Mouse (Mus musculus): ENCODE measurements around the gene Rfc1. TPM values are rescaled to one million over a fixed set of nuclear protein-coding genes. Genes with fewer than 3 reads are reported as not detected.

Gene Rfc1
- 54.3 and 85.4 TPM in 2 replicates for polyA plus RNA-seq (2016; fragmentation: Nextera tagmentation; extraction: Ambion mirVana)

- Histone ChIP-seq H3K27me3 (ENCODE audit: insufficient read depth, poor library complexity, severe bottlenecking) (no peaks in the 10 kb centered on the region), H3K27ac (peak within 1 kb of the TSS; percentile 95), H3K4me1 (replicated peaks) (peaks cover 12% of the 10 kb centered on the region), H3K9me3 (no peaks in the 10 kb centered on the region), H3K36me3 (peaks cover 29% of the 10 kb centered on the region), H3K4me3 (peak within 1 kb of the TSS; percentile 96)
- DNase-seq (ENCODE audit: low spot score), result peak; percentile 90
- under 1% methylated on average over 65 of the region's 65 CpGs for WGBS
These were observed at the start of gene Rfc1 for GRCm38 (mm10) chr5:65335298-65336074. Gene Rfc1, minus strand, starts transcription at chr5:65335670.

GRCm38 (mm10) chr5:65374746-65375145 lies 39.3 kb upstream of the Rfc1 start:
- Histone ChIP-seq H3K4me1 (replicated peaks) (no peaks in the 10 kb centered on the region), H3K27ac (no peak overlapping the region), H3K36me3 (no peaks in the 10 kb centered on the region), H3K27me3 (ENCODE audit: insufficient read depth, poor library complexity, severe bottlenecking) (no peaks in the 10 kb centered on the region), H3K9me3 (no peaks in the 10 kb centered on the region), H3K4me3 (no peak overlapping the region)
- WGBS, result 84% methylated on average over 7 of the region's 7 CpGs
- no peak for DNase-seq (ENCODE audit: low spot score)

GRCm38 (mm10) chr5:65371551-65371950 lies 36.1 kb upstream of the Rfc1 start:
- 94% methylated on average over 7 of the region's 7 CpGs for WGBS
- Histone ChIP-seq H3K27me3 (ENCODE audit: insufficient read depth, poor library complexity, severe bottlenecking) (no peaks in the 10 kb centered on the region), H3K27ac (no peak overlapping the region), H3K4me3 (no peak overlapping the region), H3K4me1 (replicated peaks) (no peaks in the 10 kb centered on the region), H3K36me3 (no peaks in the 10 kb centered on the region), H3K9me3 (no peaks in the 10 kb centered on the region)
- DNase-seq (ENCODE audit: low spot score), result no peak

- WGBS, result 89% methylated on average over 11 of the region's 11 CpGs
These were observed 32.4 kb upstream of the Rfc1 start for GRCm38 (mm10) chr5:65367837-65368236.

GRCm38 (mm10) chr5:65357771-65358170 lies 22.3 kb upstream of the Rfc1 start:
- no peaks in the 10 kb centered on the region for H3K36me3 ChIP-seq
- H3K4me1 ChIP-seq (replicated peaks), result no peaks in the 10 kb centered on the region
- no peak overlapping the region for H3K4me3 ChIP-seq
- H3K27me3 ChIP-seq (ENCODE audit: insufficient read depth, poor library complexity, severe bottlenecking), result no peaks in the 10 kb centered on the region
- DNase-seq (ENCODE audit: low spot score), result no peak
- 86% methylated on average over 3 of the region's 3 CpGs for WGBS
- H3K27ac ChIP-seq, result no peak overlapping the region
- H3K9me3 ChIP-seq, result peaks cover 5% of the 10 kb centered on the region; the same call in 1 of the 2 replicates

More at GRCm38 (mm10) chr5:65367837-65368236, 32.4 kb upstream of the Rfc1 start:
- no peak overlapping the region for H3K27ac ChIP-seq
- DNase-seq (ENCODE audit: low spot score), result no peak
- no peak overlapping the region for H3K4me3 ChIP-seq
- no peaks in the 10 kb centered on the region for H3K27me3 ChIP-seq (ENCODE audit: insufficient read depth, poor library complexity, severe bottlenecking)
- H3K9me3 ChIP-seq, result no peaks in the 10 kb centered on the region
- no peaks in the 10 kb centered on the region for H3K36me3 ChIP-seq
- H3K4me1 ChIP-seq (replicated peaks), result no peaks in the 10 kb centered on the region

- Histone ChIP-seq H3K27ac (no peak overlapping the region), H3K4me3 (no peak overlapping the region), H3K4me1 (replicated peaks) (no peaks in the 10 kb centered on the region), H3K27me3 (ENCODE audit: insufficient read depth, poor library complexity, severe bottlenecking) (no peaks in the 10 kb centered on the region), H3K9me3 (peaks cover 5% of the 10 kb centered on the region; the same call in 1 of the 2 replicates), H3K36me3 (no peaks in the 10 kb centered on the region)
- WGBS, result 82% methylated on average over 6 of the region's 6 CpGs
- DNase-seq (ENCODE audit: low spot score), result no peak
These were observed 21.4 kb upstream of the Rfc1 start for GRCm38 (mm10) chr5:65356851-65357250.

- Histone ChIP-seq H3K4me1 (replicated peaks) (no peaks in the 10 kb centered on the region), H3K27me3 (ENCODE audit: insufficient read depth, poor library complexity, severe bottlenecking) (no peaks in the 10 kb centered on the region), H3K4me3 (no peak overlapping the region), H3K27ac (no peak overlapping the region), H3K9me3 (peaks cover 5% of the 10 kb centered on the region; the same call in 1 of the 2 replicates), H3K36me3 (no peaks in the 10 kb centered on the region)
- no peak for DNase-seq (ENCODE audit: low spot score)
- WGBS, result 80% methylated on average over 5 of the region's 5 CpGs
These were observed 19.5 kb upstream of the Rfc1 start for GRCm38 (mm10) chr5:65354985-65355384.

- no peaks in the 10 kb centered on the region for H3K4me1 ChIP-seq (replicated peaks)
- no peaks in the 10 kb centered on the region for H3K27me3 ChIP-seq (ENCODE audit: insufficient read depth, poor library complexity, severe bottlenecking)
- peaks cover 5% of the 10 kb centered on the region; the same call in 1 of the 2 replicates for H3K9me3 ChIP-seq
- H3K36me3 ChIP-seq, result no peaks in the 10 kb centered on the region
- H3K4me3 ChIP-seq, result no peak overlapping the region
- 85% methylated on average over 3 of the region's 3 CpGs for WGBS
- no peak overlapping the region for H3K27ac ChIP-seq
- DNase-seq (ENCODE audit: low spot score), result no peak
These were observed 18.6 kb upstream of the Rfc1 start for GRCm38 (mm10) chr5:65354097-65354496.

GRCm38 (mm10) chr5:65350508-65350907 lies 15.0 kb upstream of the Rfc1 start:
- 66% methylated on average over 10 of the region's 10 CpGs for WGBS
- DNase-seq (ENCODE audit: low spot score), result no peak
- H3K27ac ChIP-seq, result no peak overlapping the region

GRCm38 (mm10) chr5:65348168-65348567 lies 12.7 kb upstream of the Rfc1 start, which contains the start of gene Klb:
Gene Klb, plus strand, starts transcription at chr5:65348314.
- H3K9me3 ChIP-seq, result no peaks in the 10 kb centered on the region
- WGBS, result 52% methylated on average over 15 of the region's 15 CpGs
- peak; percentile 8 for DNase-seq (ENCODE audit: low spot score)

More at GRCm38 (mm10) chr5:65350508-65350907, 15.0 kb upstream of the Rfc1 start:
- no peaks in the 10 kb centered on the region for H3K4me1 ChIP-seq (replicated peaks)
- H3K4me3 ChIP-seq, result no peak overlapping the region
- H3K9me3 ChIP-seq, result peaks cover 5% of the 10 kb centered on the region; the same call in 1 of the 2 replicates
- H3K36me3 ChIP-seq, result no peaks in the 10 kb centered on the region
- no peaks in the 10 kb centered on the region for H3K27me3 ChIP-seq (ENCODE audit: insufficient read depth, poor library complexity, severe bottlenecking)

GRCm38 (mm10) chr5:65340167-65340566 lies 4.7 kb upstream of the Rfc1 start:
- H3K9me3 ChIP-seq, result no peaks in the 10 kb centered on the region
- whole genome bisulfite sequencing, result 58% methylated on average over 4 of the region's 4 CpGs
- no peaks in the 10 kb centered on the region for H3K36me3 ChIP-seq

More at GRCm38 (mm10) chr5:65348168-65348567, 12.7 kb upstream of the Rfc1 start, which contains the start of gene Klb:
- Histone ChIP-seq H3K27ac (no peak within 1 kb of the TSS), H3K36me3 (no peaks in the 10 kb centered on the region), H3K4me1 (replicated peaks) (no peaks in the 10 kb centered on the region), H3K4me3 (no peak within 1 kb of the TSS; the same call in 1 of the 2 replicates), H3K27me3 (ENCODE audit: insufficient read depth, poor library complexity, severe bottlenecking) (no peaks in the 10 kb centered on the region)

GRCm38 (mm10) chr5:65338394-65338793 lies 2.9 kb upstream of the Rfc1 start:
- no peaks in the 10 kb centered on the region for H3K9me3 ChIP-seq
- no peak overlapping the region for H3K4me3 ChIP-seq
- H3K36me3 ChIP-seq, result peaks cover 7% of the 10 kb centered on the region; the same call in 1 of the 2 replicates
- WGBS, result 84% methylated on average over 6 of the region's 6 CpGs
- no peak for DNase-seq (ENCODE audit: low spot score)
- H3K4me1 ChIP-seq (replicated peaks), result peaks cover 12% of the 10 kb centered on the region
- H3K27ac ChIP-seq, result no peak overlapping the region
- no peaks in the 10 kb centered on the region for H3K27me3 ChIP-seq (ENCODE audit: insufficient read depth, poor library complexity, severe bottlenecking)

More at GRCm38 (mm10) chr5:65340167-65340566, 4.7 kb upstream of the Rfc1 start:
- no peak for DNase-seq (ENCODE audit: low spot score)
- Histone ChIP-seq H3K27me3 (ENCODE audit: insufficient read depth, poor library complexity, severe bottlenecking) (no peaks in the 10 kb centered on the region), H3K4me3 (no peak overlapping the region), H3K4me1 (replicated peaks) (no peaks in the 10 kb centered on the region), H3K27ac (no peak overlapping the region)

GRCm38 (mm10) chr5:65336075-65336355 lies 545 bp upstream of the Rfc1 start:
- no peak for DNase-seq (ENCODE audit: low spot score)
- Histone ChIP-seq H3K4me1 (replicated peaks) (peaks cover 12% of the 10 kb centered on the region), H3K4me3 (peak overlapping the region; percentile 96), H3K36me3 (peaks cover 28% of the 10 kb centered on the region), H3K9me3 (no peaks in the 10 kb centered on the region), H3K27me3 (ENCODE audit: insufficient read depth, poor library complexity, severe bottlenecking) (no peaks in the 10 kb centered on the region), H3K27ac (no peak overlapping the region; the same call in 1 of the 2 replicates)
- 37% methylated on average over 4 of the region's 4 CpGs for WGBS
